Mouse (Mus musculus) layer of hippocampus, postnatal 14 days (tissue): ENCODE data around the gene Kctd15. TPM values are rescaled to one million over a fixed set of nuclear protein-coding genes. Genes with fewer than 3 reads are reported as not detected.
A peak's percentile ranks its signal among the peaks of the same experiment; 100 is the strongest.

ENCODE experiments used
- DNase-seq, 2 experiments: peaks; one replicate each; pipeline ENCODE4 v3.0.0; 2021 to 2022; ENCODE audit warnings: low spot score in 2 of 2, mixed read lengths in 1 of 2
- total RNA-seq, 2 experiments: library from RNA; stranded (reverse); gene quantifications; 2 replicates each; pipeline ENCODE4 v1.2.3; 2021

The Kctd15 gene
- total RNA-seq, 2 experiments from 2014 or later = 15.9 to 16.4 TPM

DNA sequence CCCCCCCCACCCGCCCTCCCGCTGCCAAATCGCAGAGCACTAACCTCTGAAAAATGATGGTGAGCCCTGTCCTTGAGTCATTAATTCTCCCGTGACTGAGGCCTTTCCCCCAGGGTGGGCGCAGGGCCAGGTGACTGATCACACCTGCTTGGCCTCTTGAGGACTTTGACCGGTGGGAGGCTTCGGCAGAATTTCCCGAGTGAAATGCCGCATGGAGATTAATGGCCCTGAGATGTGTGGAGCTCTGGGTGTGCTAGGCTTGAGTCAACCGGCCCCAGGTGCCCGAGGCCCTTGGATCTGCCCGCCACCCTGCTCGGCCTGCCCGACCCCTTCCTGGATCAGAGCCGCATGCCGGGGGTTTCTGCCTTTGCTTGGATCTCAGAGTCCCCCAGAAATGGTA, 11.3 kb upstream of the Kctd15 start:
- no peak for DNase-seq

DNA sequence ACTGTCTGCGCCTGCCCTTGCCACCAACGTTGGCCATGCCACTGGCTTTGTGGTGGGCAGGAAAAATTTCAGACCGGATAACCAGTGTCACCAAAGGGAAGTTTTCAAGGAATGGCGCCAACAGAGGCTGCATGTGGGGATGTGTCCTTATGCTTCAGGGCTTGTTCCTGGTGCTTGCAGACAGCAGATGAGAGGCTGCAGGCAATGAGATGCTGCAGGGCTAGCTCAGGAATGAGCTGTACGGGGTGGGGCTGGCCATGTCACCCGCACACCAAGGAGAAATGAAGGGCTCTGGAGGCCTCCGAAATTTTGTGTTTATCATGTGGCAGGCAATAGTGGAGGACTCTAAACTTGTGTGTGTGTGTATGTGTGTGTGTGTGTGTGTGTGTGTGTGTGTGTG, 6.6 kb upstream of the Kctd15 start:
- DNase-seq = no peak

DNA sequence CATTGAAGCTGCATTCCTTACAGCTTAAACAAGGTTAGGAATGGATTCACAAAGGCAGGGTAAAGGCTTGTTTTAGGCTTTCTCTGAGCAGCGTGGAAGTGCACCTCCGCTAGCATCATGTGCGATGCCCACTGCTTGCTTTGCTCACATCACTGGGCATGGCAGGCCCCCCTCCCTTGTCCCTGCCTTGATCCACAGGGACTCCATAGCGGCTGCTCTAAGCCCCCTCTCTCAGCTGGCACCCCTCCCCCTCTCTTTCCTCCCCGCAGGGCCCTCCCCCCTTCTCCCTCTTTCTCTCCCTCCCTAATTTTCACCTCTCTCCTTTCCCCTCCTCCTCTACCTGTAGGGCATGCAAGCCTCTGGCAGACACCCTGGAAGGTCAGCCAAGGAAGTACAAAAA, 5.7 kb upstream of the Kctd15 start:
- DNase-seq = no peak

DNA sequence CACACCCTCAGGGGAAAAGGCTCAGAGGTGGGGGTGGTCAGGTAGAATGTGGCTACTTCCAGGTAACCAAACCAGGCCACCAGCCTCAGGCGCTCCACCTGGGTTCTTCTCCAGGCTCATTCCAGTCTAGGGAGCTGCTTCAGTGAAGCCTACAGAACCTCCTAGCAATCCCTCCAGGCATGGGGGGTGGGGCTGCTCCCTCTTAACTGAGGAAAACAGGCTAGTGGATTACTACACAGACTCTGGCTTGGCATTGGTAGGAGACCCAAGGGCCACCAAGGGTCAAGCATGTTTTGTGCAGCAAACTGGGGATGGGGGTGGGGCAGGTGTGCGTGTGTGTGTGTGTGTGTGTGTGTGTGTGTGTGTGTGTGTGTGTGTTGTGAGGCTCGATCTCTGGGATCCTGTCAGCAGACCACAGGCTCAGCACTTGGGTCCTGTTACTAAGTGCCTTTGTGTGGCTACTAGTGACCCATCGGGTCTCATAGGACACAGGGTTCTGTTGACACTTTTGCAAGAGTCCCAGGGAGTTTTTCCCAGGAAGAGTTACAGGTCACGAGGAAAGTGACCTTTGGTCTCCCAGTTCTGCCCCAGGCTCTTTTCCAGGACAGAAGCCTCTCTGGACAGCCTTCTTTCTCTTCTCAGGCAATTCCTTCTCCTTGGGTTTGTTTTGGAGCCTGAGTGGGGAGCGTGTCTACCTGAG, 3.0 kb upstream of the Kctd15 start:
- DNase-seq = no peak

DNA sequence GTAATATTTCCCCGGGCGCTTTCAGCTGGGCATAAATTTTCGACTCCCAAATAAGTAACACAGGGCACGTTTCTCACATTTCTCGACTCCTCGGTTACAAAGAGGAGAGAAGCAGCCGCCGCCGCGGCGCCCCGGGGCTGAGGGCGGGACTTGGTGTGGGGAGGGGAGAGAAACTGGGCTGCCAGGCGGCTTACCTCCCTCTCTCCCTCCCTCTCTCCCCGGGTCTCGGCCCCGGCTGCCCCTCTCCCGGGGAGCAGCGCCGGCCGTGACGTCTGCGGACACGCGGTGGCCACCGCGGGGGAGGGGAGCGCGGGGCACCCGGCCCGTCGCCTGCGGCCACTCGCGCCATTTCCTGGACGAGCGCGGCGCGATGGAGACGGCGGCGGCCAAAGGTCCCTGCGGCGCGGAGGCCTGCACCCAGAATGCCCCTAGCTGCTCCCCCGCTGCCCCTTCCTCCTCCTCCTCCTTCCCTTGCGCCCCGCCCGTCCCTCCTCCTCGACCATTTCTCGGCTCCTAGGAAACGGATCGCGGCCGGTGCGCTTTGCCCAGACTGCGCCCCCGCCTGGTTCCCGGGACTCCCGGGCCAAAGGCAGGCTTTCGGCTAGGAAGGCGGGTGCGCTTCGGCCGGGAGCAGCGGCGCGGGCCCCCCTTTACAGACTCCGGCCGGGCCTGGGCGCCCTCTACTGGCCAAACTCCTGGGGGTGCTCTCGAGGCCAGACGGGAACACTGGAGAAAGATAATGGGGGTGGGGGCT, 1.3 kb downstream of the Kctd15 start:
- peak; percentile 85 to 90 for DNase-seq

DNA sequence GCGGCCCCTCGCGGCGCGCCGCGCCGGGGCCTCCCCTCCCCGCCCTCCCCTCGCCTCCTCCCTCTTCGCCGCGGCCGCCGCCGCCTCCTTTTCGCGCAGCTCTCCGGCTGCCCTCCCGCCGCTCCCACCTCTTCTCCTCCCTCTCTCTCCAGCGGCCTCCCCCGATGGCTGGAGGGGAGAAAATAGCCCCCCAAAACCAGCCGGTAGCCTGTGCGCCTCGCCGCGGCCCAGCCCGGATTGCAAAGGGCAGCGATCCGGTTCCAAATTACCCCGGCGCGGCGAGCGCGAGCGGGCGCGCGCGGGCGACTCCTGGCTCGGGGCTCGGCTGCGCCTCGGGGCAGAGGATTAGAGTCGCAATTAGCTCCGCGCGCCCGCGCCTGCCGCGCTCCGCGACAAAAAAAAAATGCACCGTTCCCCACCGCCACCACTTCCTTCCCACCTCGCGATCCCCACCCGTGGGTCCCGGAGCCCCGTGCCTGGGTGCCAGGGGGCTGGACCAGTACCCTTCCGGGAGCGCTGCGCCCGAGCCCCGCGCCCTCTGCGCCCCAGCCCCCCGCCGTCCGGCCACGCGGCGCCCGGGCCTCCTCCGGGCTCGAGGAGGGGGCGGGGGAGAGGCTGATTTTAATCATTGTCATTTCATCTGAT, 2.0 kb downstream of the Kctd15 start:
- peak; percentile 53 to 64 for DNase-seq

DNA sequence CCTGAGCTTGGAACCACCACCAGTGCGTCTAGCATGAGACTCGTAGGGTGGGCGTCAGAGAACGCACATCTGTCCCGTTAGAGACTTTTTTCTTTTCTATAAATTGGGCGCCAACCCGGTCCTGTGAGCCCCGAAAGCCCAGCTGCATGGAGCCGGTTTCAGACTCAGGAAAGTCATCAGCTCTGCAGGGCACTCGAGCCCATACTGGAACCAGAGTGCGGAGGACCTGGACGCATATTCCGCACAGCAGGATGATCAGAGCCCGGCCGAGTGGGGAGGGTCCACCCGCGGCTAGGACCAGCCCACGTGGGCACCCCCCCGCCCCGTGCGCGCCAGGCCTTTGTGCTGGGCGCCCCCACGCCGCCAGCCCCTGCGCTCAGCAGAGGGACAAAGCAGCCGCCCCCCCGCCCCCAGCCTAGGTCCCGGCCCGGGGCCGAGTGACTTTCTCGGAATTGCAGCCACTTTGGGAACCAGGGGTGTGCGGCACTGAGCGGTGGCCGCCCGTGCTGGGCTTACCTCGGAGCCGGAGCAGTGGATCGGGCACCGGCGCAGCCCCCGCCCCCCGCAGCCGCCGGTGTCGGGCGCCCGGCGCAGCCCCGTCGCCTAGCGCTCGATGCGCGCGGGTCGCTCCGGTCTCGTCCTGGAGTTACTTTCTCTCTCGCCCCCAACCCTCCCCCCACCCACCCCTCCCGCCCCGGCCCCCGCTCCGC, 2.6 kb downstream of the Kctd15 start:
- DNase-seq = no peak

DNA sequence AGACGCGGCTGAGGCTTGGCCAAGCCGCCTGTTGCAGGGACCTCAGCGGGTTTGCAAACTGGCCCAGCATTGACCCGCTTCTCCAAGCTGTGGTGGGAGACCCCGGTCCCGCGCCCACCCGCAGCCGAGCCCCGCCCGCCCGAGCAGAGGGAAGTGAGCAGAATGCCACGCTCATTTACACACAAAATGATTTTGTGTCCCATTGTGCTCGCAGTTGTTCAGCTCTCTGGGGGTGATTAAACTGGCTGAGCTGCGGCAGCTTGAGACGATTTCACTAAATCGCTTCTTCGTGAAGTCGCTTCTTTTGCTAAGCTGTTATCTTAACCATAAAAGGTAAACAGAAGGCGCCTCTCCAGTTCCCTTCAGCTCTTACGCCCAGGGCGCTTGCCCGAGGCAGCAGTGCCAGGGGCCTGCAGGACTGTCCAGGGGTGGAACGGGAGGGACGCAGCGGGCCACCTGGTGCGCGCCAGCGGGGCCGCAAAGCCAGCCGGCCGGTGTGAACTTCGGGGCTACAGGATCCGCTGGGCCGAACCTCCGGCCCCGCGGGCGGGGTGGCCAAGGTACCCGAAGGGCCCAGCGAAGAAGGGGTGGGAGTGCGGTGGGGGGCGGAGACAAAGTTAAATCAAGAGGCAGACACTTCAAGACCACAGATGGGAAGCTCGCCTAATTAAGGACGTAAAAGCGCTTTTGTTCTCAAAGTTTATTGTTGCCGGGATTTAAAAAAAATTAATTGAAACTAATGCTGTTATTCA, 3.6 kb downstream of the Kctd15 start:
- no peak for DNase-seq

DNA sequence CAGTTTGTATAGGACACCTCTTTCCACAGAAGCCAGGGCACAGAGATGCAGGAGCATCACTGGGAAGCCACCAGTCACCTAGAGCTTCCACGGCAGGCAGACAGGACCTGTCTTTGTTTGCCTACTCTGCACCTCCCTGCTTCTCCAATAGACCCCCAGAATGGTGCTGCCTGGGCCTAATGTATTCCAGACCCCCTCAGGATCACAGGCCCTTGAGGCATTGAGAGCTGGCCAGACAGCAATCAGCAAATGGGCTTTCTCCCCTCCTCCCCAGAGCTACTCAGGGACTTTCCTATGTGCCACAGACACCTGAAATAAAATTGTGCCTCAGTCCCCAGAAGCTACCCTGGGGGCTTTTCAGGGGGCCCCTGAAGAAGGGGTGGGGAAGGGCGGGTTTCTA, 5.2 kb downstream of the Kctd15 start:
- DNase-seq = no peak

DNA sequence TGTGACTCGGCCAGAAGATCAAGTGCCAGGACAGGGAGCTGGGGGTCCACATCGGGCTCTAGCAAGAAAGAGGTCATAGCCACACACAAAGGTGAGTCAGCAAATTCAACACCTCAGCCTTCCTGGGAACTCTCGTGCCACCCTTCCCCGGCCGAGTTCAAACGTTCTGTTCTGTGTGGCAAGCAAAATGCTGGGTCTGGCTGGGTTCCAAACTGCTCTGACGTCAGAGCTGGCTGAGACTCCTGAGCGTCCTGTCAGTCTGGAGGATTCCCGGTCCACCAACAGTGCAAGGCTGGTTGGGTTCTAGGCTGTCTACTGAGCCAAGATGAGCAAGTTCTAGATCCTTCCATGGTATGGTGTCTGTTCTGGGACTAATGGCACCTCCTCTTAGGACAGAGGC, 9.5 kb downstream of the Kctd15 start:
- DNase-seq = peak; percentile 37 to 53

DNA sequence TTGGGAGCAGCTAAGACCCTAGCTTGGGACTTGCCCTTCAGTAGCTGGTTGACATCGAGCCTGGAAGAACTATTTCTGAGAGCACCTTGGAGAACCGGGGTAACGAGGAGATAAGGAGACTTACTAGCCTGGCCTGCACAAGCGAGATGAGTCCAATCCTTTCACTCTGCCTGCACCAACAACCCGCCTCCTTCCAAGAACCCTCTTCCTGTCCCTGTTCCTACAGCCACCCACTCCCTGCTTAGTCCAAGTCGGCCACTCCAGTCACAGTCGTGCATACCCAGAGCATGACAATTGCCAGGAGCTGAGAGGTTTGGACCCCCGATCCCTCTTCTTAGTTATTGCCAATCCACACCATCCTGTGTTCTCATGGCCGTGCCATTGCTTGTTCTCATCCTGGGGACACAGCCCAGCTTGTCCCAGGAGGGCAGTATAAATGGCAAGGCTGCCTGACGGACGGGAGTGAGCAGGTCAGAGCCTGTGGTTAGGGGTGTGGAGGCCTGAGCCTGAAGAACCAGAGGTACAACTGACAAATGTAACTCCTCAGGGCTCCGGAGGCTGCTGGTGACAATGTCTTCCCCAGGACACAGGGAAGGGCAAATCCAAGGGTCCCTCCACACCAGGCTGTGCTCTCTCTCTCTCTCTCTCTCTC, 10.3 kb downstream of the Kctd15 start:
- no peak for DNase-seq

DNA sequence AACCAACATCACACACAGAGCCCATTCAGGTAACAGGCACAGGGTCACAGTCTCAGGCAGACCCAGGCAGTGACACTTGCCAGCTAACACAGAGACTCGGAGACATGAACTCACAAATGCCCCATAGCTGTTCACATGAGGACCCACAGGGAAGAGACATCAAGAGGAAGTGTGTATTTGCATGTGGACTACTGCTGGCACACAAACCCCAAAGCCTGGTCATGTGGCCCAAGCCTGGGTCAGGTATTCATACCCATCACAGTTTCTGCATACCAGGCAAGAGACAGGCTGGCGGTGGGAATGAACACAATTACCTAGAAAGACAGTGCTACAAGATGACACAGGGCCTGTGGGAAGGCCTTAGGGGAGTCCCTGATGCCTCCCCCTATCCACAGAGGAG, 10.9 kb downstream of the Kctd15 start:
- no peak for DNase-seq

DNA sequence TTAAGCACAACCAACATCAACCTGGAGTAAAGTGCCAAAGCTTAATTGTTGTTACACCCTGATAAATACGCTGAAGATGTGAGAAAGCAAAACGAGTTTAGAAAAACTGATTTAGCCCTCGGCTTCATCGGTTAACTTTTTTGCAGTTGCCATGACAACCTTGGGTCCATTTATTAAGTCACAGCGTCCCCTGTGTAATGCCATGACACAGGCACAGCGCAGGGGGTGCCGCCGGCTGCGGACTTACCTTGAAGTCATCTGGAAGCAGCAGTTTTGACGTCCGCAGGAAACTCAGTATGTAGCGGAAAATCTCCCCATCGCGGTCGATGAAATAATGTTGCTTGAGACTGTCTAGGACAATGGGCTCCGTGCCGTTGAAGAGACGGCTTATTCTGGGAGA, 11.9 kb downstream of the Kctd15 start:
- DNase-seq = no peak

DNA sequence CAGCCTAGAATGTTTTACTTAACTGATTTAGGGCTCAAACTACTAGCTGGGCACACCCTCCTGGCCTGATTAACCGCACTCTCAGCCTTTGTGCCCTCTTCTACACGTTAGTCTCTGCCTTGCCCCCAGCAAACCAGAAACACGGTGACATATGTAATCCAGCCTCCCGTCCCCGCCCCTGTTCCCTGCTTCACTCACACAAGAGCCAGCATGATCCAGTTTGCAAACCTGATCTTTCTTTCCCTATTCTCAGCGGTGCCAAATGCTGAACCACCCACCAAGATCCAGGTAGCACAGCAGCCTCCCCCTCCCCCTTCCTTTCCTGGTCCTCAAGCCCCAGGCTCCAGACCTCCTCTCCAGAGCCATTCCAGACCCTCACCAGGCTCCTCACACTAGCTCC, 13.2 kb downstream of the Kctd15 start:
- DNase-seq = no peak

DNA sequence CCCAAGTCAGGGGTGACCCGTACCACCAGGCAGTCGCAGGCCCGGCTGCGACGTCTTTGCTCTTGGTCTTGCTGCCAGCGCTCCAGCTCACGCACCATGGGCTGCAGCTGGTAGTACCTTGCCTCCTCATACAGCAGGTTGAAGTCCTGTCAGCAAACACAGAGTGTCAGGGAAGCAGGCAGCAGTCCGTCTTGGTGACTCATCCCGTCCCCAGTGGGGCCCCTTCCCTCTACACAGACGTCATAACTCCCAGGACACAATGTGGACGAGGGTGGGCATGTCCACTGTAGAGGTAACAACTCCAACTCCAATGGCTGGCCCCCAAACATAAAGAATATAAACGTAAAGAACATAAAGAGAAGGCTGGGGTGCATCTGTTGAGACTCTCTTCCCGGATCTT, 14.6 kb downstream of the Kctd15 start:
- no peak for DNase-seq

DNA sequence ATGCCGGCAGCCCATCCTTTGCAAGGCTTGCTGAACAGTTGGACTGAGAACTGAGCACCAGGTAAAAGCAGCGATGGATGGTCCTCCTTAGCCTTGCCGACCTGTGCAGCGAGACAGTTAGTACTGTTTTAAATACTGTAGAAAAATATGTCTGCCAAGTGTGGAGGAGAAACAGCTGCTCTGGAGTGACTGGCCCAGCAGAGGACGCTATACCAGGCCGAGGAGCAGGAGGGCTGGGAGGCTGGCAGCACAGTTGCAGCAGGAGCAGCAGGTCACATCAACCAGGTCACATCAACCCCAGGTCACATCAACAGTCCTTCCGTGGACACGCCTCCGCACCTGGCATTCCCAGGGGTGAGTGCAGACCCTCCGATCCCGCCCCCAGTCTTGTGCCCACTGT, 16.7 kb downstream of the Kctd15 start:
- DNase-seq = no peak

DNA sequence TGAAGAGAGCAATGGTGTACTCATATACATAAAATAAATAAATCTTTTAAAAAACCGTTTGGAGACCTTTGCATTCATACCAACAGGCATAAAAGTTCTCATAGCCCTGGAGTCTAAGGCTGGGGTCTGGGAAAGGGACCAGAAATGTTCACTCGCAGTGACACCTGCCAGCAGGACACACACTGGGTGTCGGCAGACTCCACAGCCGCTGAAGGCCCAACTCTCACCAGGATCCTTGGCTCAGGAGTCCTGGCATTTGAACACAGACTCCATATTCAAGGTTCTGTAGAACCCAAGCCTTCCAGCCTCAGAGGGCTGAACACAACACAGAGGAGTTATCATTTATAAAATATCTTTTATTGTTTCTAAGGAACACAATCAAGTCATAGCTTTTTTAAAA, 19.9 kb downstream of the Kctd15 start:
- no peak for DNase-seq

DNA sequence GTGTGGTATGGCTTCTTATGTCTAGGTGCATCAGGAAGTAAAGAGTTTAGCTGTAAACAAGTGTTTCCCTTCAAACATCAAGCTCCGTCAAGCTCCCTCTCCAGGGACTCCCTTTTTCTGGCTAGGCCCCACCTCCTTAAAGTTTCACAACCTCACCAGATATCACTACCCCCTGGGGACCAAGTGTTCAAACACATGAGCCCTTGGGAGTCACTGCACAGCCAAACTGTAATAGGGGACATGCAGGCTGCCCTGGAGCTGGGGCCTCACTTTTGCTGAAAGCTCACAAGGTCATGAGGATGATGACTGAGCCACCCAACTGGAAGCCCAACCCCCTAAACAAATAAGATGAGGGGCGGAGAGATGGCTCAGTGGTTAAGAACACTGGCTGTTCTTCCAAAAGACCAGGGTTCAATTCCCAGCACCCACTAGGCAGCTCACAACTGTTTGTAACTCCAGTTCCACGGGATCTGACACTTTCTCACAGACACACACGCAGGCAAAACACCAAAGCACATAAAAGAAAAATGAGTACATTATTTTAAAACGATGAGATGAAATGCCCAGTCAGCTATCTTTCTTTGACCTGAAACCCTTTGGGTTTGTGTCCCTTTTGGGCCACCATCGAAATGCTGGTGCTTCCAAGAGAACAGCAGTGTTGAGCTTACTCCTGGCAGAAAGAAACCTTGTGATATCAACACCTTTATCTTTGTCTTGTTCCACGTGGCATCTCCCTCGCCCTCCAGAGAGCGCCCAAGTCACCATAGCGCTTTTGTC, 23.4 kb downstream of the Kctd15 start:
- DNase-seq = no peak

DNA sequence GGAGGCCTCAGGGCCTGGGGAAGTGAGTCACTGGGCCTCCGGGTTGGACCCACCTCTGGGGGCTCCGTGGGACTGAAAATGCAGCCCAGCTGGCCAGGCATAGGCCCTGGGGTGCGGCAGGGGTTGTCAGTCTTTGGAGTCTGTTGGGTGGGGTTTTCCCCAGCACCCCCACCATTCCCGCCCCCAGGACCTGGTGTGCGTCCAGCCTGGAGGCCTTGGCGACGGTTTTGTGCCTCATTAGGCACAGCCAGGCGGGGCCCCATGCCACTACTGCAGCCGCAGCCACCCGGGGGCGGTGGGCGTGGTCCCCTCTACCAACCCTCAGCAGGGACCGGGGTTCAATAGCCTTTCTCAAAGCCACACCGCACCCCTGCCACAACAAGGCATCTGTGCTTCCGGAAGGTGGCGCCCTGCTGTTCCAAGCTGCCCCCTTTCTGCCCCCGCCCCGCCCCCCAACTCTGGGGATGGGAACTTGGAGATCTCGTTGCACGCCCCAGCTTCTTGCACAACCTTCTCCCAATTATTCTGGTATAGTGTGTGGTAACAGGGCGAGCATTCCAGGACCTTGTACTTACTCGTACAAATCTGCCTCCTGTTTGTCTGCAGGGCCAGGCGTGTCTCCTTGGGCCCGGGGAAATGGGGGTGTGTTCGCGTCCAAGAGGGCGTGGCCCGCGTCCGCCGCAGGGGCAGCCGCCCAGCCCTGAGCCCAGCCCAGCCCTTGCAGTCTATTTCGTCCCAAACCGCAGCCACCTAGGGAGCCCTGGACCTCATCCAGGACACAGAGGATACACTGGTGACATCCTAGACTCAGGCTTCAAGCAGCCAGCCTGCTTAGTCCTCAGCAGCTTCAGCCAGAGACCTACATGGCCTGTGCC, 26.1 kb downstream of the Kctd15 start:
- peak; percentile 45 to 50 for DNase-seq
